Mouse (Mus musculus): ENCODE data around the gene Patl2. TPM values are rescaled to one million over a fixed set of nuclear protein-coding genes. Genes with fewer than 3 reads are reported as not detected.
A peak's percentile ranks its signal among the peaks of the same experiment; 100 is the strongest.

Patl2 gene
- total and polyA plus RNA-seq, 3 experiments: not detected

- in situ Hi-C loops (cut with MboI; ENCODE audit: low pct_ligation_motif_present, low pct_unique_long_range_greater_than_20kb, low sequenced_read_pairs) (no loop called here), dilution Hi-C loops (cut with MboI; ENCODE audit: extremely low pct_ligation_motif_present, extremely low pct_unique_long_range_greater_than_20kb, low sequenced_read_pairs) (no loop called here)
- Histone ChIP-seq H3K36me3 (replicated peaks in 1 of 2; ENCODE audit: control insufficient read depth in 1 of 2, insufficient read depth in 1 of 2, low read length in 1 of 2) (no peaks in the 10 kb centered on the region), H3K4me1 (ENCODE audit: control insufficient read depth in 1 of 2, insufficient read depth in 2 of 2) (0 out of 4 replicates have a peak, but pooled peaks cover 0 to 4% of the 10 kb centered on the region in 2 experiments), H3K27me3 (replicated peaks) (no peaks in the 10 kb centered on the region), H3K4me3 (replicated peaks in 1 of 3; ENCODE audit: low read depth in 2 of 3, low read length in 2 of 3, poor library complexity in 1 of 3) (no peak overlapping the region), H3K79me2 (replicated peaks; ENCODE audit: control insufficient read depth, extremely low read depth, insufficient read depth, poor library complexity, severe bottlenecking) (no peaks in the 10 kb centered on the region), H3K4me2 (ENCODE audit: insufficient read depth, low read depth, poor library complexity, severe bottlenecking) (no peak overlapping the region), H3K9me3 (replicated peaks; ENCODE audit: low read length) (no peaks in the 10 kb centered on the region), H3K9ac (ENCODE audit: insufficient read depth, low read depth) (no peak overlapping the region), H3K27ac (ENCODE audit: insufficient read depth, low read depth) (no peak overlapping the region)
- no peak for TF ChIP-seq KAT2A (IDR thresholded peaks at IDR 0.05; ENCODE audit: insufficient replicate concordance, low read length)
- TF ChIP-seq CHD1 (IDR thresholded peaks at IDR 0.05; ENCODE audit: low read depth, low read length): no peak
- TF ChIP-seq PAX5 (IDR thresholded peaks at IDR 0.05; ENCODE audit: low read length): no peak
- no peak for TF ChIP-seq NELFE (IDR thresholded peaks at IDR 0.05; ENCODE audit: low read depth, low read length)
- TF ChIP-seq SIN3A (IDR thresholded peaks at IDR 0.05; ENCODE audit: low read length): no peak
- no peak for TF ChIP-seq MAX (IDR thresholded peaks at IDR 0.05; ENCODE audit: low read length)
- TF ChIP-seq MAZ (IDR thresholded peaks at IDR 0.05; ENCODE audit: low read depth, low read length): no peak
- no peak for TF ChIP-seq EP300 (IDR thresholded peaks at IDR 0.05; ENCODE audit: low read length)
- no peak for TF ChIP-seq USF2 (conservative IDR thresholded peaks at IDR 0.05; ENCODE audit: low read depth, low read length)
- TF ChIP-seq ZMIZ1 (IDR thresholded peaks at IDR 0.05; ENCODE audit: low read depth, low read length): no peak
- no peak for TF ChIP-seq JUN (IDR thresholded peaks at IDR 0.05; ENCODE audit: insufficient read depth, low read depth, low read length)
- TF ChIP-seq UBTF (IDR thresholded peaks at IDR 0.05; ENCODE audit: low read depth, low read length): no peak
- DNase-seq (ENCODE audit: extremely low read depth): no peak
Observed at GRCm38 (mm10) chr2:122171292-122171691, 14.7 kb downstream of the Patl2 start.

DNA sequence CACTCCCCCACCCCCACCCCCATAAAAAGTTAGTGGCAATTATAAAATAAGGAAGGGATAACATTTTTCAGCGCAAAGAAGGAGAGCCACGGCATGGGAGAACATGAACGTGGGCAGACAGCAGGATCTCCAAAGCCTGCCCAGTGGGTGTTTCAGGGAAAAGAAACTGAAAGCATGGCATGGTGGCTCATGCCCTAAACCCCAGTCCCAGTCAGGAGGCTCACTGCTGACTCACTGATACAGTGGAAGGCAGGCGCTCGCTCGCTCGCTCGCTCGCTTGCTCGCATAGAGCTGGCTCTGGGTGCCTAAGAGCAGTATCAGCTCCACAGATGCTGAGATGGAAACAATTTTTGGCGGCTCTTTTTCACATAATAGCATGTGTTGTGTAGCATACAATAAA lies 21.7 kb downstream of the Patl2 start:
- peak; percentile 62 for DNase-seq (ENCODE audit: extremely low read depth)
- no peaks in the 10 kb centered on the region for H3K36me3 ChIP-seq (replicated peaks in 1 of 2; ENCODE audit: control insufficient read depth in 1 of 2, insufficient read depth in 1 of 2, low read length in 1 of 2)
- no peaks in the 10 kb centered on the region for H3K9me3 ChIP-seq (replicated peaks; ENCODE audit: low read length)
- H3K9ac ChIP-seq (ENCODE audit: insufficient read depth, low read depth): peak overlapping the region; percentile 73
- peak overlapping the region; percentile 28 to 41 (median 34) for H3K4me3 ChIP-seq (replicated peaks in 1 of 3; ENCODE audit: low read depth in 2 of 3, low read length in 2 of 3, poor library complexity in 1 of 3)
- peak overlapping the region; percentile 89 for H3K27ac ChIP-seq (ENCODE audit: insufficient read depth, low read depth)
- TF ChIP-seq ZC3H11A (IDR thresholded peaks at IDR 0.05; ENCODE audit: low read depth, low read length) (no peak), JUN (IDR thresholded peaks at IDR 0.05; ENCODE audit: insufficient read depth, low read depth, low read length) (no peak), BHLHE40 (IDR thresholded peaks at IDR 0.05; ENCODE audit: low read depth, low read length) (peak; percentile 28; the same call in 1 of the 2 replicates), POLR2A (IDR thresholded peaks at IDR 0.05; ENCODE audit: low read depth, low read length) (no peak; the same call in 1 of the 2 replicates), ETS1 (conservative IDR thresholded peaks at IDR 0.05; ENCODE audit: low read depth, low read length) (0 out of 2 replicates have a peak, but pooled peaks have one; percentile 5), TBP (conservative IDR thresholded peaks at IDR 0.05; ENCODE audit: low read depth, low read length) (0 out of 2 replicates have a peak, but pooled peaks have one; percentile 29)
- dilution Hi-C loops (cut with MboI; ENCODE audit: extremely low pct_ligation_motif_present, extremely low pct_unique_long_range_greater_than_20kb, low sequenced_read_pairs) (no loop called here), in situ Hi-C loops (cut with MboI; ENCODE audit: low pct_ligation_motif_present, low pct_unique_long_range_greater_than_20kb, low sequenced_read_pairs) (loop anchor here (5.0 kb wide), 1 partner anchor 47 kb away; the partner anchor contains the start of gene Spg11)
- no peaks in the 10 kb centered on the region for H3K27me3 ChIP-seq (replicated peaks)
- peaks cover 8 to 53% of the 10 kb centered on the region in 2 experiments for H3K4me1 ChIP-seq (ENCODE audit: control insufficient read depth in 1 of 2, insufficient read depth in 2 of 2)
- peak overlapping the region; percentile 97 for H3K4me2 ChIP-seq (ENCODE audit: insufficient read depth, low read depth, poor library complexity, severe bottlenecking)
- H3K79me2 ChIP-seq (replicated peaks; ENCODE audit: control insufficient read depth, extremely low read depth, insufficient read depth, poor library complexity, severe bottlenecking): no peaks in the 10 kb centered on the region
